Mouse (Mus musculus) heart, postnatal 25 days (tissue): Measurements from ENCODE around the gene Shisa8. TPM values are rescaled to one million over a fixed set of nuclear protein-coding genes. Genes with fewer than 3 reads are reported as not detected.

Experiments
- DNase-seq: peaks from one replicate; pipeline ENCODE4 v3.0.0; 2022; ENCODE audit warnings: low spot score
- intact Hi-C: fragments of 180-260 bp; cut with DNase I; formaldehyde crosslinking; loops from one replicate; pipeline ENCODE4 v1.15.1; 2025
- total RNA-seq, 2 experiments: library from RNA; stranded (reverse); gene quantifications; 2 replicates each; pipeline ENCODE4 v1.2.3; 2021

Shisa8 gene
- total RNA-seq, 2 experiments from 2014 or later = 0.13 to 0.20 TPM

DNA sequence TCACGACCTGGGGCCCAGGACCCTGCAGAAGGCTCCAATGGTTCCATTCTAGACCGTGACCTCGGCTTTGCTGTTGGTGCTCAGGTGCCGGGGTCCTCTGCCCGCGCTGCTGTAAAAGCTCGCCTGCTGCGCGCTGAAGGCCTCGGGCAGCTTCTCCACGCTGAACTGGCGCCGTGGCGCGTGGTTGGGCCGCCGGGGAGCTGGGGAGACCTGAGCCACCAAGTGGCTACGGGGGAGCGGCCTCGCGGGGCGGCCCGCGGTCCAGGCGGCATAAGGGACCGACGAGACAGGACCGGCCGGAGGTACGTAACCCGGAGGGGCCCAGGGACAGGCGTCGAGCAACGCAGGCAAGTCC lies 5.5 kb downstream of the Shisa8 start:
- DNase-seq = no peak
- intact Hi-C loops = no loop called here

DNA sequence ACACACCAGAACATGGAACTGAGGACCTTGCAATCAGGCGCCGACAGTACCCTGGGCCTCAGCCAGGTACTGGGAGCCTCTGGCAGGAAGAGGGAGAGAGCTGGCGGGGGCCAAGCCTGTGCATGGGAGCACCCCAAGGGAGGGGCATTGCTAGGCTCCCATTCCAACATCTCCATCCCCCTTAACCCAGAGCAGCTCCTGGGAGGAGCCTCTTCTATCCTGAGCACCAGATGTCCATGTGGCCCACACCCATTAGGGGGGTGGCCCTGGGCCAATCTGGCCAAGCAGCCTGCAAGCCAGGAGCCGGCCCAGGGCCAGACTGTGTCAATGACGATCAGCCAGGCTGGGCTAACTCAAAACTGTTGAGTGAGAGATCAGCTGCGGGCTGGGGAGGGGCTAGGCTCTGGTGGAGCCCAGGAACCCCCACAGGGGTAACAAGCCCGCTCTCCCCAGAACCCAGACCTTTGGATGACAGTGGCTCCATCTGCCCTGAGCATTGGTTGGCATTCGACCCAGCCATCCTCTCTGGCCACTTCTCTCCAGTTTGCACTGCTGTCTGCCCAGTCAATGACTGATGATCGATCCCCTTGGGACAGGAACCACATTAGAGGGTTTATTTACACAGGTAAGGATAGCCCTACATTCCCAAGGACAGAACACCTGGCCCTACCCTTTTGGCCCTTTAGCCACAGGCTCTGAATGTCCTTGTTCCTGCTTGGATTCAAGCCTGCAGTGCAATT lies 6.1 kb downstream of the Shisa8 start:
- intact Hi-C loops = no loop called here
- peak; percentile 69 for DNase-seq

DNA sequence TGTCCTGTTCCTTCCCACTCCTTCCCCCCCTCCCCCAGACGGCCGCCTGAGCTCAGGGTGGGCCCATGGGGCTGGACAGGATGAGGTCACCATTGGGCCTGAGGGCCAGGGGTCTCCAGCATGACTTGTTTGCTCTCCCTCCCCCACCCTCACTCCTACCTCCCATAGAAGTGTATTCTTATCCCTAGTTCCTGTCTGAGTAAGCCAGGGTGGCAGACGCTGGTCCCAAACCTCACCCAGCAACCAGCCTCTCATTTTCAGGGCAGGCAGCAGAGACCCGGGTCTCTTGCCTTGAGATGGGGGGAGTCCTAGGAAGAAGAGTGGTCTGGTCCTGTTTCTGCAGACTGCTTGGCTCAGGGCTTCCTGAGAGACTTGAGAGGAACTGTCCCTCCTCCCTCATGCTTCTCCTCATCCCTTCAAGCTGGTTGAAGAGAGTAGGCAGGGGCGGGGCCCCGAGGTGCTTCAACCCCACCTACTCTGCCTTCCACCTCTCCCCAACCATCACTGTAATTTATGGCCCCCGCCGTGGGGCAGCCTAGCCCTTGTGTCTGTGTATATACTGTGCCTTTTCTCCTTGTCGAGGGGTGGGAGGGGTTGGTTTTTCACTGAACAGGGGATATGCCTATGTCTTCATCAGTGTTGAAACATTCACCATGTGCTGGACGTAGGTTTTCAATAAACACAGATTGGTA lies 7.8 kb downstream of the Shisa8 start:
- intact Hi-C loops = no loop called here
- no peak for DNase-seq

GRCm38 (mm10) chr15:82203611-82204351 lies 8.8 kb downstream of the Shisa8 start:
- intact Hi-C loops = no loop called here
- DNase-seq = no peak

DNA sequence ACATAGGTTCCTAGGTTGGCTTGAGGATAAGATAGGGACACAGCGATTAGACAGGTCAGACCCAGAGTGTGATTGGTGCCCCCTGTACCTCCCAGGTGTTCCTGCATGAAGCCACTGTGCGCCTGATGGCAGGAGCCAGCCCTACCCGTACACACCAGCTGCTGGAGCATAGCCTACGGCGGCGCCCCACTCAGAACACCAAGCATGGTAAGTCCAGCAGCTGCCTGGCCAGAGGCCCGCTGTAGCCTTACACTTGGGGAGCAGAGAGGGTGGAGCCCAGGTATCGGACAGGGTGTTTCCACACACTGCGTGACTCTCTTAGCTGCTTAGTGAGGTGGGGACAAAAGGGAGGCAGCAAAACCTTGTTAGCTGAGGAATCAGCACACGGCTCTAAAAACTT lies 9.5 kb downstream of the Shisa8 start:
- intact Hi-C loops = no loop called here
- no peak for DNase-seq

DNA sequence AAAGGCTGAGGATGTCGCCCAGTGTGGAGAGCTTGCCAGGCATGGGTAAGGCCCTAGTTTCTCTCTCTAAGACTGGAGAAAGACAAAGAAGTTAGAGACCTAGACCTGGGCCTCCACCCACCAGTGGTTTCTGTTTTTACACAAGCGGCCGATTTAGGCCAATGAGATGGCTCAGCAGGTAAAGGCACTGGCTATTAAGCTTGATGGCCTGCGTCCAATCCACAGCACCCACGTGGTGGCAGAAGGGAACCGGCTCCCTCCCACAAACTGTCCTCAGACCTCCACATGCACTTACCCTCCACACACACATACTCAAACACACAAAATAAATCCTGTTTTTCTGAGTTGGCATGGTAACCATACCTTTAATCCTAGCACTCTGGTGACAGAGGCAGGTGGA lies 10.5 kb downstream of the Shisa8 start:
- no peak for DNase-seq
- intact Hi-C loops = no loop called here

- no peak for DNase-seq
- intact Hi-C loops = no loop called here
Observed at GRCm38 (mm10) chr15:82199546-82199945, 13.1 kb downstream of the Shisa8 start.

DNA sequence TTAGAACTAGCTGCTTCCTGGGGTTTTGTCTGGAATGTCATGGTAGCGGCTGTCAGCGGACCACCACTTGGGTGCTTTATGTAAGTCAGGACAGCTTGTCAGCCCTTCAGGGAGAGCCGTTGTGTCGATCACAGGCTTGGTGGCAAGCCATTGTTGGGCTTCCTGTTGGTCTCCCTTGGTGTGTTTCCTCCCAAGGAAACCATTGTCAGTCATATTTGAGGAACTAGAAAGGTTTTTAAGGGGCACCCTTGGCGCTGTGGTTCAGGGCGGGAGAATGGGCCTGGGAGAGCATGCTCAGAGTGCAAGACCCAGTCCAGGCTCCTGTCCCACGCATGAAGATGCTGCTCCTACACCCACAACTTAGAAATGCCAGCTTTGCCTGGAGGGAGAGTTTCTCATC lies 14.3 kb downstream of the Shisa8 start:
- intact Hi-C loops = no loop called here
- no peak for DNase-seq

DNA sequence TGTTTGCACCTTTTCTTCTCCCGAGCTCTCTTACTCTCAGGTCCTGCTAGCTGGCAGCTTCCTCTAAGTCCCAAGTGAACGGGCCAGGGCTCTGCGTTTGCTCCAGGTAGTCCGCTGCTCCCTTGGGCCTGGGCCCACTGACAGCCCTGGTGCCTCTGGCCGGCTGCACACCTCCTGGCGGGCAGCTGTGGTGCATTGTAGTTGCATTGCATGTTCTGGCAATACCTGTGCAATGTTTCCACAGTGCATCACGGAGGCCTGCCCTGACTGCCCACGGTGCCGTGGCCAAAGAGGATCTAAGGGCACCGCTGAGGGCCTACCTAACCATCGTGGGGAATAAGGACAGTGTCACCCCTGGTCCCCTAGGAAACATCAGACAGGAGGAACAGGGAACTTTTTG lies 14.7 kb downstream of the Shisa8 start:
- intact Hi-C loops = no loop called here

GRCm38 (mm10) chr15:82197246-82197750 lies 15.3 kb downstream of the Shisa8 start:
- no peak for DNase-seq
- intact Hi-C loops = no loop called here

More for the DNA sequence above, 14.7 kb downstream of the Shisa8 start:
- DNase-seq = no peak

DNA sequence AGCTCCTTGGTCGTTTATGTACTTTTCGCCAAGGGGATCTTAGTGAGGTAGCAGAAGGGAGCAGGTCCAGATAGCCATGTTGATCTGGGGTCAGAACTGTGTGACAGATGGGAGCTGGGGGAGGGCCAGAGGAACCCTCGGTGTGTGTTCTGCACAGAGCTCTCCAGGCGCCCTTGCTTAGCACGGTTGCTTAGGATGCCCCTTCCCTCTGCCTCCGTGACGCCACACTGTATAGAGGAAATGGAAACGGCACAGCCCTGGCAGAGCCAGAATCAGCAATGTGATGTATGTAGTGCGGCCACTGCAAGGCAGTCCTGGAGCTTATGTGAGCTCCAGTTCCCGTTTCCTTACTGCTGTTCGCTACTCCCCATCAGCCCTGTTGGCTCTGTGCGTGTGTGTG lies 16.3 kb downstream of the Shisa8 start:
- intact Hi-C loops = no loop called here
- no peak for DNase-seq

- intact Hi-C loops = no loop called here
- no peak for DNase-seq
Observed at GRCm38 (mm10) chr15:82192617-82193016, 20.0 kb downstream of the Shisa8 start.

GRCm38 (mm10) chr15:82188481-82189240 lies 24.0 kb downstream of the Shisa8 start:
- intact Hi-C loops = no loop called here
- DNase-seq = no peak

- intact Hi-C loops = no loop called here
- no peak for DNase-seq
Observed at GRCm38 (mm10) chr15:82187924-82188323, 24.7 kb downstream of the Shisa8 start.

- intact Hi-C loops = no loop called here
- no peak for DNase-seq
Observed at GRCm38 (mm10) chr15:82187401-82187800, 25.2 kb downstream of the Shisa8 start.

GRCm38 (mm10) chr15:82186931-82187330 lies 25.7 kb downstream of the Shisa8 start:
- intact Hi-C loops = no loop called here
- no peak for DNase-seq

- DNase-seq = no peak
- intact Hi-C loops = no loop called here
Observed at GRCm38 (mm10) chr15:82186131-82186530, 26.5 kb downstream of the Shisa8 start.

DNA sequence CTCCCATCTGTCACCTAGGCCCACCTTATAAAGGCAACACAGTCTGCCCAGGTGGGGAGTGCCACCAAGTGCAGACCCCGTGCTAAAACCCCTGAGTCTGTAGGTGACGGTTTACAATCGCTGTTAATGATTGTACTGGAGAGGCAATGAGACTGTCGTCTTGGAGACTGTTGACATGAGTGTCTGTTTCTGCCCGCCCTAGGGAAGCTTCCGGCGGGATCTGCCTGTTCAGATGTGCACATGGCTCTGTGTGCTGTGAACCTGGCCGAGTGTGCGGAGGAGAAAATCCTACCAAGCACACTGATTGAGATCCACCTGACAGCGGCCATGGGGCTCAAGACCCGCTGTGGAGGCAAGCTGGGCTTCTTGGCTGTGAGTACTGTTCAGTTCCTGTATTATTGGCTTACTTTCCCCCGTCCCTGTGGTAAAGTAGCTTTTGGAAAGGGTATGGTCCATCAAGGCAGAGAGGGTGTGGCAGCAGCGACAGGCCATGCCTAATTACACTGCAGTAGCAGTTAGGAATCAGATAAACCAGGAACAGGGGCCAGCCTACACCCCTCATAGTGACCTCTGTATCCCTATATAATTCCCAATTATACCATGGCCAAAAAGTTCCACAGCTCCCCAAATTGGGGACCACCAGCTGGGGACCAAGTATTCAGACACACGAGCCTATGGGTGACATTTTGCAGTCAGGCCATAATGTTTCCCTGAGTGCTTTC lies 27.4 kb downstream of the Shisa8 start:
- no peak for DNase-seq
- intact Hi-C loops = no loop called here

DNA sequence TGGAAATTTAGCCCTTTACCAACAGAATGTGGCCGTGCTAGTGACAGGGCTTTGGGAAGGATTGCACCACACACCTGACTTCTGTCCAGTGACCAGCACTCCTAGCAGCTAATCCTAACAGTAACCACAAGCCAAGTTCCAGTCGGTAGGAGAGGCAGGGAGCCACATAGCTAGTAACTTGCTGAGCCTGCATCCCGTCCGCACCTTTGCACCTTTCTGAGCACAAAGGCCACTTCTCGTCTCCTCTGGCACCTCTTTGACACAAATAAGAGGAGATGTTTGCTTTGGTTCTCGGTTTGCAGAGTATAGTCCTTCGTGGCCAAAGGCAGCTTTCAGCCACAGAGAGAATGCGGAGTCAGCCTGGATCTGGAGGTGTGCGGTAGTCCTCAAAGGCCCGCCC lies 28.0 kb downstream of the Shisa8 start:
- intact Hi-C loops = no loop called here
- no peak for DNase-seq

- no peak for DNase-seq
- intact Hi-C loops = no loop called here
Observed at GRCm38 (mm10) chr15:82184183-82184582, 28.4 kb downstream of the Shisa8 start.
